Mouse (Mus musculus) liver, adult 10 weeks (tissue): ENCODE results near the gene Ero1lb. TPM values are rescaled to one million over a fixed set of nuclear protein-coding genes. Genes with fewer than 3 reads are reported as not detected.

ENCODE experiments used
- polyA plus RNA-seq: library from polyadenylated mRNA; stranded (reverse); fragments of 350-450 nt; fragmentation: Illumina TruSeq; extraction: RNeasy Lipid Tissue Mini Kit (QIAGEN cat#74804); gene quantifications from one replicate; pipeline ENCODE4 v1.2.3, GENCODE M21; 2014; ENCODE audit warnings: low read depth, low replicate concordance

Ero1lb gene
- 59.7 TPM for polyA plus RNA-seq

GRCm38 (mm10) chr13:12565621-12566390 lies at the start of gene Ero1lb:
TSS of gene Ero1lb (plus strand) at chr13:12565874.

GRCm38 (mm10) chr13:12519955-12520584 lies 45.6 kb upstream of the Ero1lb start, which contains the start of gene Edaradd:
TSS of gene Edaradd (minus strand) at chr13:12520438.

Other genes starting within 250 kb of the Ero1lb start
- gene Actn2, start 225.1 kb upstream of the Ero1lb start, polyA plus RNA-seq, result not detected
- 7.5 TPM for gene Heatr1, start 170.8 kb upstream of the Ero1lb start, polyA plus RNA-seq
- 159 TPM for gene Lgals8, start 100.9 kb upstream of the Ero1lb start, polyA plus RNA-seq
- gene Edaradd, start 45.4 kb upstream of the Ero1lb start, polyA plus RNA-seq, result 0.05 TPM
- not detected for gene Prl2c3, start 234.2 kb downstream of the Ero1lb start, polyA plus RNA-seq